Mouse (Mus musculus): ENCODE data around the gene Agrp. TPM values are rescaled to one million over a fixed set of nuclear protein-coding genes. Genes with fewer than 3 reads are reported as not detected.

Gene Agrp
- polyA plus RNA-seq, 1 experiment from 2014 or later = 0.54 TPM

- H3K4me1 ChIP-seq (ENCODE audit: control insufficient read depth in 2 of 2, insufficient read depth in 2 of 2, low read length in 2 of 2) = peaks cover 0 to 9% of the 10 kb centered on the region in 2 experiments
- no peak overlapping the region for H3K27ac ChIP-seq (replicated peaks in 1 of 2; ENCODE audit: control insufficient read depth in 1 of 2, insufficient read depth in 1 of 2, low read depth in 2 of 2, low read length in 2 of 2)
- peaks cover 69% of the 10 kb centered on the region for H3K36me3 ChIP-seq (ENCODE audit: control insufficient read depth, insufficient read depth, low read length)
- WGBS = 94% methylated on average over 9 of the region's 9 CpGs
- H3K27me3 ChIP-seq (ENCODE audit: control insufficient read depth, insufficient read depth, low read length) = no peaks in the 10 kb centered on the region
- no peak overlapping the region for H3K9ac ChIP-seq (ENCODE audit: low read length)
- no peak for ATAC-seq (ENCODE audit: insufficient number of reproducible peaks, insufficient read depth, low FRiP score, low read depth)
- no peak overlapping the region for H3K4me2 ChIP-seq (ENCODE audit: low read length)
- H3K4me3 ChIP-seq (ENCODE audit: control insufficient read depth in 1 of 2, insufficient read depth in 1 of 2, low read depth in 1 of 2, low read length in 2 of 2) = no peak overlapping the region
- H3K9me3 ChIP-seq (ENCODE audit: control insufficient read depth, low read length) = no peaks in the 10 kb centered on the region
Observed at GRCm38 (mm10) chr8:105615942-105616341, 21.3 kb downstream of the Agrp start.

GRCm38 (mm10) chr8:105613830-105614511 is 23.2 kb downstream of the Agrp start:
- Histone ChIP-seq H3K27me3 (ENCODE audit: control insufficient read depth, insufficient read depth, low read length) (no peaks in the 10 kb centered on the region), H3K4me3 (ENCODE audit: control insufficient read depth in 1 of 2, insufficient read depth in 1 of 2, low read depth in 1 of 2, low read length in 2 of 2) (peak overlapping the region; percentile 52), H3K27ac (replicated peaks in 1 of 2; ENCODE audit: control insufficient read depth in 1 of 2, insufficient read depth in 1 of 2, low read depth in 2 of 2, low read length in 2 of 2) (0 out of 4 replicates have a peak overlapping the region, but pooled peaks of 1 of the 2 experiments have one; percentile 37), H3K4me2 (ENCODE audit: low read length) (peak overlapping the region; percentile 93), H3K9me3 (ENCODE audit: control insufficient read depth, low read length) (no peaks in the 10 kb centered on the region), H3K9ac (ENCODE audit: low read length) (peak overlapping the region; percentile 71), H3K4me1 (ENCODE audit: control insufficient read depth in 2 of 2, insufficient read depth in 2 of 2, low read length in 2 of 2) (peaks cover 0 to 16% of the 10 kb centered on the region in 2 experiments), H3K36me3 (ENCODE audit: control insufficient read depth, insufficient read depth, low read length) (peaks cover 49% of the 10 kb centered on the region)
- peak; percentile 76 for ATAC-seq (ENCODE audit: insufficient number of reproducible peaks, insufficient read depth, low FRiP score, low read depth)
- WGBS = 2% methylated on average over 49 of the region's 50 CpGs

- Histone ChIP-seq H3K9me3 (ENCODE audit: control insufficient read depth, low read length) (no peaks in the 10 kb centered on the region), H3K4me2 (ENCODE audit: low read length) (peak overlapping the region; percentile 93), H3K4me3 (ENCODE audit: control insufficient read depth in 1 of 2, insufficient read depth in 1 of 2, low read depth in 1 of 2, low read length in 2 of 2) (peak overlapping the region; percentile 52), H3K27ac (replicated peaks in 1 of 2; ENCODE audit: control insufficient read depth in 1 of 2, insufficient read depth in 1 of 2, low read depth in 2 of 2, low read length in 2 of 2) (peak overlapping the region in 1 of 2 experiments; percentile 19; a peak in 1 of 4 replicates), H3K9ac (ENCODE audit: low read length) (peak overlapping the region; percentile 39; the same call in 1 of the 2 replicates), H3K36me3 (ENCODE audit: control insufficient read depth, insufficient read depth, low read length) (peaks cover 40% of the 10 kb centered on the region), H3K4me1 (ENCODE audit: control insufficient read depth in 2 of 2, insufficient read depth in 2 of 2, low read length in 2 of 2) (peaks cover 0 to 16% of the 10 kb centered on the region in 2 experiments), H3K27me3 (ENCODE audit: control insufficient read depth, insufficient read depth, low read length) (no peaks in the 10 kb centered on the region)
- no peak for ATAC-seq (ENCODE audit: insufficient number of reproducible peaks, insufficient read depth, low FRiP score, low read depth)
- WGBS = 5% methylated on average over 20 of the region's 20 CpGs
Observed at GRCm38 (mm10) chr8:105613037-105613436, 24.2 kb downstream of the Agrp start.

DNA sequence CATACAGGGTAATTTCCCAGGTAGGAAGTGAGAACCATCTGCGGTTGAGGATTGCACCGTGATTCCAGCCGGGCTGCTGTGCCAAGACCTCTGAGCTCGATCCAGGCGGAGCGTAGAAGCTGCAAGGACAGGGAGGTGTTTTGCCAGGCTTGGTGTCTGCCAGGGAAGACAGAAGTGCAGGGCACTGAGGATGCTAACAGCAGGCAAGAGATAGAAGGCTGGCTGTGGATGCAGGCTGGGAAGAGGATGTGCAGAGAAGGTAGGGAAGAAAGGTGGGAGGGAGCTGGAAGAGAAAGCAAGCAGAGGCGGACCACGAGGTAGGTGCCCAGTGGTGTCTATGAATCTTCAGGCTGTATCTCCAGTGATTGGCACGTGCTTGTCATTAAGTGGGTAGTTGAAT is 25.4 kb downstream of the Agrp start:
- 87% methylated on average over 9 of the region's 9 CpGs for WGBS
- no peaks in the 10 kb centered on the region for H3K27me3 ChIP-seq (ENCODE audit: control insufficient read depth, insufficient read depth, low read length)
- H3K9me3 ChIP-seq (ENCODE audit: control insufficient read depth, low read length) = no peaks in the 10 kb centered on the region
- H3K27ac ChIP-seq (replicated peaks in 1 of 2; ENCODE audit: control insufficient read depth in 1 of 2, insufficient read depth in 1 of 2, low read depth in 2 of 2, low read length in 2 of 2) = no peak overlapping the region
- H3K36me3 ChIP-seq (ENCODE audit: control insufficient read depth, insufficient read depth, low read length) = peaks cover 28% of the 10 kb centered on the region
- H3K4me1 ChIP-seq (ENCODE audit: control insufficient read depth in 2 of 2, insufficient read depth in 2 of 2, low read length in 2 of 2) = peaks cover 8 to 26% of the 10 kb centered on the region in 2 experiments
- H3K4me2 ChIP-seq (ENCODE audit: low read length) = no peak overlapping the region
- H3K4me3 ChIP-seq (ENCODE audit: control insufficient read depth in 1 of 2, insufficient read depth in 1 of 2, low read depth in 1 of 2, low read length in 2 of 2) = no peak overlapping the region
- ATAC-seq (ENCODE audit: insufficient number of reproducible peaks, insufficient read depth, low FRiP score, low read depth) = no peak
- H3K9ac ChIP-seq (ENCODE audit: low read length) = no peak overlapping the region

- H3K36me3 ChIP-seq (ENCODE audit: control insufficient read depth, insufficient read depth, low read length) = peaks cover 7% of the 10 kb centered on the region
- no peak overlapping the region for H3K4me2 ChIP-seq (ENCODE audit: low read length)
- H3K27ac ChIP-seq (replicated peaks in 1 of 2; ENCODE audit: control insufficient read depth in 1 of 2, insufficient read depth in 1 of 2, low read depth in 2 of 2, low read length in 2 of 2) = no peak overlapping the region
- ATAC-seq (ENCODE audit: insufficient number of reproducible peaks, insufficient read depth, low FRiP score, low read depth) = no peak
- H3K4me1 ChIP-seq (ENCODE audit: control insufficient read depth in 2 of 2, insufficient read depth in 2 of 2, low read length in 2 of 2) = peaks cover 11 to 26% of the 10 kb centered on the region in 2 experiments
- 65% methylated on average over 4 of the region's 4 CpGs for WGBS
- H3K27me3 ChIP-seq (ENCODE audit: control insufficient read depth, insufficient read depth, low read length) = no peaks in the 10 kb centered on the region
- H3K4me3 ChIP-seq (ENCODE audit: control insufficient read depth in 1 of 2, insufficient read depth in 1 of 2, low read depth in 1 of 2, low read length in 2 of 2) = no peak overlapping the region
- H3K9ac ChIP-seq (ENCODE audit: low read length) = no peak overlapping the region
- H3K9me3 ChIP-seq (ENCODE audit: control insufficient read depth, low read length) = no peaks in the 10 kb centered on the region
Observed at GRCm38 (mm10) chr8:105609771-105610170, 27.4 kb downstream of the Agrp start.

- 42% methylated on average over 2 of the region's 2 CpGs for WGBS
- Histone ChIP-seq H3K9ac (ENCODE audit: low read length) (no peak overlapping the region), H3K4me3 (ENCODE audit: control insufficient read depth in 1 of 2, insufficient read depth in 1 of 2, low read depth in 1 of 2, low read length in 2 of 2) (no peak overlapping the region), H3K27ac (replicated peaks in 1 of 2; ENCODE audit: control insufficient read depth in 1 of 2, insufficient read depth in 1 of 2, low read depth in 2 of 2, low read length in 2 of 2) (no peak overlapping the region), H3K36me3 (ENCODE audit: control insufficient read depth, insufficient read depth, low read length) (peaks cover 6% of the 10 kb centered on the region), H3K4me1 (ENCODE audit: control insufficient read depth in 2 of 2, insufficient read depth in 2 of 2, low read length in 2 of 2) (peaks cover 14 to 30% of the 10 kb centered on the region in 2 experiments), H3K27me3 (ENCODE audit: control insufficient read depth, insufficient read depth, low read length) (no peaks in the 10 kb centered on the region), H3K4me2 (ENCODE audit: low read length) (no peak overlapping the region), H3K9me3 (ENCODE audit: control insufficient read depth, low read length) (no peaks in the 10 kb centered on the region)
- ATAC-seq (ENCODE audit: insufficient number of reproducible peaks, insufficient read depth, low FRiP score, low read depth) = no peak
Observed at GRCm38 (mm10) chr8:105609355-105609754, 27.8 kb downstream of the Agrp start.

GRCm38 (mm10) chr8:105607684-105608083 is 29.5 kb downstream of the Agrp start:
- no peak overlapping the region for H3K9ac ChIP-seq (ENCODE audit: low read length)
- H3K27me3 ChIP-seq (ENCODE audit: control insufficient read depth, insufficient read depth, low read length) = no peaks in the 10 kb centered on the region
- peaks cover 14 to 26% of the 10 kb centered on the region in 2 experiments for H3K4me1 ChIP-seq (ENCODE audit: control insufficient read depth in 2 of 2, insufficient read depth in 2 of 2, low read length in 2 of 2)
- peak overlapping the region; percentile 89 for H3K4me2 ChIP-seq (ENCODE audit: low read length)
- 27% methylated on average over 4 of the region's 4 CpGs for WGBS
- ATAC-seq (ENCODE audit: insufficient number of reproducible peaks, insufficient read depth, low FRiP score, low read depth) = no peak
- H3K4me3 ChIP-seq (ENCODE audit: control insufficient read depth in 1 of 2, insufficient read depth in 1 of 2, low read depth in 1 of 2, low read length in 2 of 2) = no peak overlapping the region
- H3K36me3 ChIP-seq (ENCODE audit: control insufficient read depth, insufficient read depth, low read length) = peaks cover 6% of the 10 kb centered on the region
- no peak overlapping the region for H3K27ac ChIP-seq (replicated peaks in 1 of 2; ENCODE audit: control insufficient read depth in 1 of 2, insufficient read depth in 1 of 2, low read depth in 2 of 2, low read length in 2 of 2)
- H3K9me3 ChIP-seq (ENCODE audit: control insufficient read depth, low read length) = no peaks in the 10 kb centered on the region

Measured in heart, embryonic 14.5 days (tissue).